Mouse (Mus musculus): ENCODE results near the gene Grb7.

GRCm38 (mm10) chr11:98473916-98474479 lies 27.8 kb downstream of the Grb7 start:
- TF ChIP-seq CTCF (IDR thresholded peaks at IDR 0.05; ENCODE audit: control insufficient read depth, insufficient read depth, low read length): no peak
- TF ChIP-seq POLR2A (IDR thresholded peaks at IDR 0.05; ENCODE audit: borderline replicate concordance, control insufficient read depth, low read depth, low read length): no peak

All from bone marrow, adult 2 months (tissue).